Comparison of ENCODE assay signal across 8 mouse cellular contexts in genomic region chr6:108606231-108606630, GRCm38 (mm10). TPM values are rescaled to one million over a fixed set of nuclear protein-coding genes. Genes with fewer than 3 reads are reported as not detected.
A peak's percentile ranks its signal among the peaks of the same experiment; 100 is the strongest.
DNase-seq lines count a peak whose midpoint lies in the region; ATAC-seq lines count a peak whose summit lies in the region.

No protein-coding gene starts in this region.

- no peaks in the 10 kb centered on the region for H3K4me1 ChIP-seq in forebrain, embryonic 16.5 days (replicated peaks; ENCODE audit: control insufficient read depth, insufficient read depth, low read length)
- H3K4me1 ChIP-seq in forebrain, embryonic 14.5 days (ENCODE audit: control insufficient read depth, insufficient read depth, low read length) = no peaks in the 10 kb centered on the region

- H3K27me3 ChIP-seq in forebrain, embryonic 16.5 days (replicated peaks; ENCODE audit: control insufficient read depth, insufficient read depth, low read length) = no peaks in the 10 kb centered on the region
- H3K27me3 ChIP-seq in forebrain, embryonic 14.5 days (replicated peaks; ENCODE audit: control insufficient read depth, insufficient read depth, low read length) = no peaks in the 10 kb centered on the region

- H3K4me2 ChIP-seq in forebrain, embryonic 16.5 days (ENCODE audit: low read length) = no peak overlapping the region
- no peak overlapping the region for H3K4me2 ChIP-seq in forebrain, embryonic 14.5 days (ENCODE audit: low read length)

- 73% methylated on average over 8 of the region's 8 CpGs for WGBS in forebrain, embryonic 16.5 days
- WGBS in forebrain, embryonic 14.5 days = 87% methylated on average over 8 of the region's 8 CpGs

- no peak overlapping the region for H3K9ac ChIP-seq in forebrain, embryonic 16.5 days (replicated peaks; ENCODE audit: low read depth, low read length)
- H3K9ac ChIP-seq in forebrain, embryonic 14.5 days (ENCODE audit: low read length) = no peak overlapping the region

- no peaks in the 10 kb centered on the region for H3K9me3 ChIP-seq in forebrain, embryonic 16.5 days (ENCODE audit: control insufficient read depth, low read length)
- no peaks in the 10 kb centered on the region for H3K9me3 ChIP-seq in forebrain, embryonic 14.5 days (replicated peaks; ENCODE audit: control insufficient read depth, low read length)

- no peak overlapping the region for H3K4me3 ChIP-seq in forebrain, embryonic 16.5 days (replicated peaks; ENCODE audit: low read length)
- no peak overlapping the region for H3K4me3 ChIP-seq in forebrain, embryonic 14.5 days (ENCODE audit: low read depth, low read length)

- 0 out of 2 replicates have a peak, but pooled peaks have one; percentile 45 for ATAC-seq in forebrain, embryonic 16.5 days
- ATAC-seq in forebrain, embryonic 14.5 days = no peak

- no peaks in the 10 kb centered on the region for H3K36me3 ChIP-seq in forebrain, embryonic 16.5 days (ENCODE audit: control insufficient read depth, insufficient read depth)
- H3K36me3 ChIP-seq in forebrain, embryonic 14.5 days (ENCODE audit: control insufficient read depth, insufficient read depth, low read length) = no peaks in the 10 kb centered on the region

- no peak for DNase-seq in forebrain, embryonic 14.5 days (ENCODE audit: low spot score)
- peak; percentile 85 for DNase-seq in adrenal gland, postnatal 25 days
- peak; percentile 40 to 48 for DNase-seq in gastrocnemius, postnatal 36 days
- DNase-seq in left cerebral cortex, postnatal 25 days (ENCODE audit: low spot score in 2 of 2) = peak; percentile 31 to 53
- no peak for DNase-seq in embryo, embryonic 11 days
- DNase-seq in spleen, postnatal 14 days (ENCODE audit: low spot score in 2 of 2) = no peak
- no peak for DNase-seq in urinary bladder, postnatal 14 days (ENCODE audit: low spot score)

- intact Hi-C loops in gastrocnemius, postnatal 36 days (cut with DNase I) = no loop called here
- intact Hi-C loops in left cerebral cortex, postnatal 25 days (cut with DNase I) = no loop called here

- H3K27ac ChIP-seq in forebrain, embryonic 16.5 days (ENCODE audit: low read length) = no peak overlapping the region
- no peak overlapping the region for H3K27ac ChIP-seq in forebrain, embryonic 14.5 days (ENCODE audit: low read depth, low read length)

RNA-seq across cellular contexts. Expression of gene Bhlhe40, which starts 54.2 kb away (rescaled TPM):
- polyA plus RNA-seq in forebrain, embryonic 16.5 days (2015; fragmentation: Nextera tagmentation; extraction: Ambion mirVana) = 6.5 and 7.9 TPM in 2 replicates
- 5.0 and 6.7 TPM in 2 replicates for polyA plus RNA-seq in forebrain, embryonic 14.5 days (2014; fragmentation: Nextera tagmentation; extraction: Ambion mirVana)
- 191 and 201 TPM in 2 replicates for total RNA-seq in adrenal gland, postnatal 25 days (2021)
- 100 to 1,000 TPM in 1 of 2 experiments, 10 to 100 TPM in 1; 71.8 to 106 TPM for total RNA-seq in gastrocnemius, postnatal 36 days (2021)
- 100 to 1,000 TPM in 1 of 2 experiments, 10 to 100 TPM in 1; 78.2 to 102 TPM for total RNA-seq in left cerebral cortex, postnatal 25 days (2021)

Comparison
In these comparisons a context has a peak if more than half of its experiments do, and no peak if none do; other contexts are left out.
1. DNase-seq: peak in adrenal gland, postnatal 25 days (single experiment), gastrocnemius, postnatal 36 days (2 of 2) and left cerebral cortex, postnatal 25 days (2 of 2); none in forebrain, embryonic 14.5 days (single experiment), embryo, embryonic 11 days (single experiment), spleen, postnatal 14 days (0 of 2) and urinary bladder, postnatal 14 days (single experiment).